Mouse (Mus musculus) heart, postnatal 0 days (tissue): ENCODE data around the gene Adrb1.

Experiments used
- CTCF ChIP-seq: IDR thresholded peaks from 2 replicates; pipeline ENCODE4 v1.5.1; 2016; ENCODE audit warnings: antibody characterized with exemption, control low read depth, low read depth
- EP300 ChIP-seq: IDR thresholded peaks from 2 replicates; pipeline ENCODE4 v1.6.1; 2016; ENCODE audit warnings: antibody characterized with exemption, low read depth

DNA sequence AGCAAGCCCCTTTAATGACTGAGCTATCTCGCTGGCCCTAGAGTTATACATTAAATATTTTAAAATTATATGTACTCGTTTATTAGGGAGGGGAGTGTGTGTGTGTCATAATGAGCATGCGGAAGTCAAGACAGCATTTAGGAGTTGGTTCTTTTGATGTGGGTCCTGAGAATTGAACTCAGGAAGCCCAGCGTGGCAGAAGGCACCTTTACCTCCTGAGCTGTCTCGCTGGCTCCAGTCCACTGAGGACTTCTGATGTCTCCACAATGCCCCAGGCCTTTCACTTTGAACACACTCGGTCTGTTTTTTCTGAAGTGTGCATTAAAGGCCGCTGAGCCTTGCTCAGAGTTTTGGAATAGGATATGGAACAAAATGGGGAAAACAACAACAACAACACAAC lies 39.7 kb upstream of the Adrb1 start:
- TF ChIP-seq CTCF = no peak
- TF ChIP-seq EP300 = no peak
